Mouse (Mus musculus) heart, embryonic 15.5 days (tissue): ENCODE measurements around the gene Impad1. TPM values are rescaled to one million over a fixed set of nuclear protein-coding genes. Genes with fewer than 3 reads are reported as not detected.

Experiments
- ATAC-seq: fragments of 200-750 bp; cut with Nextera tagmentation; replicated peaks from 2 replicates; pipeline ENCODE4 v1.8.0; 2017; ENCODE audit warnings: low read depth, moderate TSS enrichment; ENCODE audit not compliant: insufficient number of reproducible peaks, insufficient read depth, low FRiP score
- H3K27ac ChIP-seq: fragments of 300-500 bp; sonication (generic); 2 replicates; pipeline ENCODE4 v1.5.1; 2015; ENCODE audit warnings: mild to moderate bottlenecking, inconsistent platforms
- H3K27me3 ChIP-seq: fragments of 300-500 bp; sonication (generic); 2 replicates; pipeline ENCODE4 v1.6.1; 2015; ENCODE audit warnings: inconsistent platforms
- H3K36me3 ChIP-seq: fragments of 300-500 bp; sonication (generic); 2 replicates; pipeline ENCODE4 v1.6.1; 2015; ENCODE audit warnings: mild to moderate bottlenecking, inconsistent platforms
- H3K4me1 ChIP-seq: fragments of 300-500 bp; sonication (generic); replicated peaks from 2 replicates; pipeline ENCODE4 v1.6.1; 2015; ENCODE audit warnings: inconsistent platforms
- H3K4me2 ChIP-seq: fragments of 300-500 bp; sonication (generic); 2 replicates; pipeline ENCODE4 v1.6.1; 2015; ENCODE audit warnings: inconsistent platforms, mild to moderate bottlenecking, moderate library complexity
- H3K4me3 ChIP-seq: fragments of 300-500 bp; sonication (generic); 2 replicates; pipeline ENCODE4 v1.5.1; 2015; ENCODE audit warnings: mild to moderate bottlenecking, inconsistent platforms
- H3K9ac ChIP-seq: fragments of 300-500 bp; sonication (generic); 2 replicates; pipeline ENCODE4 v1.6.1; 2015; ENCODE audit warnings: mild to moderate bottlenecking, inconsistent platforms
- H3K9me3 ChIP-seq: fragments of 300-500 bp; sonication (generic); replicated peaks from 2 replicates; pipeline ENCODE4 v1.6.1; 2016; ENCODE audit warnings: inconsistent platforms
- WGBS: fragments of 180-500 bp; shearing (Covaris S2); methylation state at CpG from one replicate; pipeline ENCODE4 v1.1.7; 2015; ENCODE audit warnings: mixed read lengths; 5-methylcytosine and 5-hydroxymethylcytosine counted together
- polyA plus RNA-seq: library from polyadenylated mRNA; unstranded; fragments of >200 nt; fragmentation: Nextera tagmentation; extraction: Ambion mirVana; gene quantifications from 2 replicates; pipeline ENCODE4 v1.2.1, GENCODE M21; 2015

Impad1 gene
- 22.2 and 24.3 TPM in 2 replicates for polyA plus RNA-seq

GRCm38 (mm10) chr4:4792992-4793834, at the start of gene Impad1:
Gene Impad1 (minus strand): TSS chr4:4793355.
- H3K36me3 ChIP-seq, result no peaks in the 10 kb centered on the region
- no peaks in the 10 kb centered on the region for H3K27me3 ChIP-seq
- peak; percentile 97 for ATAC-seq
- H3K27ac ChIP-seq, result peak within 1 kb of the TSS; percentile 85
- H3K4me2 ChIP-seq, result peak within 1 kb of the TSS; percentile 73
- H3K9me3 ChIP-seq, result no peaks in the 10 kb centered on the region; the same call in 1 of the 2 replicates
- H3K4me1 ChIP-seq, result peaks cover 11% of the 10 kb centered on the region
- 2% methylated on average over 47 of the region's 48 CpGs for WGBS
- H3K9ac ChIP-seq, result peak within 1 kb of the TSS; percentile 90
- peak within 1 kb of the TSS; percentile 91 for H3K4me3 ChIP-seq

- no peak overlapping the region for H3K9ac ChIP-seq
- ATAC-seq, result no peak
- no peaks in the 10 kb centered on the region for H3K9me3 ChIP-seq
- H3K4me2 ChIP-seq, result no peak overlapping the region
- H3K4me3 ChIP-seq, result no peak overlapping the region
- no peaks in the 10 kb centered on the region for H3K27me3 ChIP-seq
- H3K36me3 ChIP-seq, result no peaks in the 10 kb centered on the region
- no peaks in the 10 kb centered on the region for H3K4me1 ChIP-seq
- WGBS, result 49% methylated on average over 1 of the region's 1 CpGs
- H3K27ac ChIP-seq, result no peak overlapping the region
These were observed 47.0 kb upstream of the Impad1 start for GRCm38 (mm10) chr4:4840145-4840544.

GRCm38 (mm10) chr4:4833789-4834295, 40.7 kb upstream of the Impad1 start:
- Histone ChIP-seq H3K4me1 (no peaks in the 10 kb centered on the region), H3K4me2 (no peak overlapping the region), H3K27ac (no peak overlapping the region), H3K27me3 (no peaks in the 10 kb centered on the region), H3K9me3 (no peaks in the 10 kb centered on the region), H3K9ac (no peak overlapping the region), H3K36me3 (no peaks in the 10 kb centered on the region), H3K4me3 (no peak overlapping the region)
- no peak for ATAC-seq
- 52% methylated on average over 5 of the region's 5 CpGs for WGBS

GRCm38 (mm10) chr4:4828131-4828530, 35.0 kb upstream of the Impad1 start:
- no peak for ATAC-seq
- H3K4me2 ChIP-seq, result no peak overlapping the region
- H3K4me1 ChIP-seq, result no peaks in the 10 kb centered on the region
- WGBS, result 59% methylated on average over 2 of the region's 2 CpGs
- H3K9me3 ChIP-seq, result no peaks in the 10 kb centered on the region
- H3K27ac ChIP-seq, result no peak overlapping the region
- H3K27me3 ChIP-seq, result no peaks in the 10 kb centered on the region
- no peak overlapping the region for H3K9ac ChIP-seq
- H3K36me3 ChIP-seq, result no peaks in the 10 kb centered on the region
- H3K4me3 ChIP-seq, result no peak overlapping the region

GRCm38 (mm10) chr4:4822119-4822518, 29.0 kb upstream of the Impad1 start:
- ATAC-seq, result no peak
- Histone ChIP-seq H3K4me1 (no peaks in the 10 kb centered on the region), H3K27me3 (no peaks in the 10 kb centered on the region), H3K9me3 (no peaks in the 10 kb centered on the region), H3K36me3 (no peaks in the 10 kb centered on the region), H3K9ac (no peak overlapping the region), H3K4me2 (no peak overlapping the region), H3K27ac (no peak overlapping the region), H3K4me3 (no peak overlapping the region)
- 47% methylated on average over 1 of the region's 1 CpGs for WGBS

- H3K4me3 ChIP-seq, result peak overlapping the region; percentile 91
- no peaks in the 10 kb centered on the region for H3K27me3 ChIP-seq
- peak overlapping the region; percentile 85 for H3K27ac ChIP-seq
- peak; percentile 64 for ATAC-seq
- H3K4me1 ChIP-seq, result peaks cover 11% of the 10 kb centered on the region
- 0 out of 2 replicates have a peak, but pooled peaks cover 2% of the 10 kb centered on the region for H3K36me3 ChIP-seq
- H3K9me3 ChIP-seq, result no peaks in the 10 kb centered on the region; the same call in 1 of the 2 replicates
- H3K9ac ChIP-seq, result peak overlapping the region; percentile 90
- peak overlapping the region; percentile 73 for H3K4me2 ChIP-seq
- WGBS, result 1% methylated on average over 61 of the region's 61 CpGs
These were observed 789 bp downstream of the Impad1 start for GRCm38 (mm10) chr4:4792141-4792991.

GRCm38 (mm10) chr4:4791180-4791579, 2.0 kb downstream of the Impad1 start:
- peak overlapping the region; percentile 91; the same call in 1 of the 2 replicates for H3K4me3 ChIP-seq
- no peaks in the 10 kb centered on the region; the same call in 1 of the 2 replicates for H3K9me3 ChIP-seq
- H3K9ac ChIP-seq, result no peak overlapping the region
- no peaks in the 10 kb centered on the region for H3K27me3 ChIP-seq
- WGBS, result 93% methylated on average over 1 of the region's 1 CpGs
- H3K36me3 ChIP-seq, result 0 out of 2 replicates have a peak, but pooled peaks cover 4% of the 10 kb centered on the region
- no peak overlapping the region for H3K27ac ChIP-seq
- no peak for ATAC-seq
- peaks cover 11% of the 10 kb centered on the region for H3K4me1 ChIP-seq
- peak overlapping the region; percentile 73; the same call in 1 of the 2 replicates for H3K4me2 ChIP-seq

- Histone ChIP-seq H3K9me3 (no peaks in the 10 kb centered on the region), H3K27me3 (no peaks in the 10 kb centered on the region), H3K4me2 (no peak overlapping the region), H3K9ac (no peak overlapping the region), H3K4me1 (no peaks in the 10 kb centered on the region), H3K4me3 (no peak overlapping the region), H3K36me3 (0 out of 2 replicates have a peak, but pooled peaks cover 4% of the 10 kb centered on the region), H3K27ac (no peak overlapping the region)
- no peak for ATAC-seq
- 83% methylated on average over 2 of the region's 2 CpGs for WGBS
These were observed 8.0 kb downstream of the Impad1 start for GRCm38 (mm10) chr4:4785169-4785568.

GRCm38 (mm10) chr4:4784305-4784704, 8.8 kb downstream of the Impad1 start:
- Histone ChIP-seq H3K9me3 (no peaks in the 10 kb centered on the region), H3K4me3 (no peak overlapping the region), H3K4me2 (no peak overlapping the region), H3K27me3 (no peaks in the 10 kb centered on the region), H3K36me3 (0 out of 2 replicates have a peak, but pooled peaks cover 4% of the 10 kb centered on the region), H3K27ac (no peak overlapping the region), H3K9ac (no peak overlapping the region), H3K4me1 (no peaks in the 10 kb centered on the region)
- ATAC-seq, result no peak
- 43% methylated on average over 1 of the region's 1 CpGs for WGBS

- Histone ChIP-seq H3K27ac (no peak overlapping the region), H3K4me1 (no peaks in the 10 kb centered on the region), H3K36me3 (0 out of 2 replicates have a peak, but pooled peaks cover 4% of the 10 kb centered on the region), H3K9ac (no peak overlapping the region), H3K4me3 (no peak overlapping the region), H3K27me3 (no peaks in the 10 kb centered on the region), H3K9me3 (no peaks in the 10 kb centered on the region), H3K4me2 (no peak overlapping the region)
- ATAC-seq, result no peak
These were observed 9.5 kb downstream of the Impad1 start for GRCm38 (mm10) chr4:4783686-4783957.
